Mouse (Mus musculus): Measurements from ENCODE around the gene Ccnd3. TPM values are rescaled to one million over a fixed set of nuclear protein-coding genes. Genes with fewer than 3 reads are reported as not detected.

The Ccnd3 gene
- polyA plus RNA-seq, 1 experiment from 2014 or later, result 180 TPM

- 92% methylated on average over 4 of the region's 4 CpGs for WGBS
- Histone ChIP-seq H3K9me3 (ENCODE audit: control insufficient read depth) (no peaks in the 10 kb centered on the region), H3K4me3 (ENCODE audit: low read depth, low read length) (no peak overlapping the region), H3K4me1 (replicated peaks; ENCODE audit: control insufficient read depth, insufficient read depth, low read length) (peaks cover 3% of the 10 kb centered on the region; the same call in 1 of the 2 replicates), H3K27ac (ENCODE audit: low read depth, low read length) (no peak overlapping the region), H3K4me2 (replicated peaks; ENCODE audit: low read depth) (no peak overlapping the region), H3K9ac (ENCODE audit: low read depth, low read length) (no peak overlapping the region), H3K36me3 (ENCODE audit: control insufficient read depth, insufficient read depth) (no peaks in the 10 kb centered on the region), H3K27me3 (replicated peaks; ENCODE audit: control insufficient read depth, insufficient read depth, low read length) (no peaks in the 10 kb centered on the region)
- TF ChIP-seq CTCF (IDR thresholded peaks at IDR 0.05; ENCODE audit: low read depth), result no peak
- no peak for ATAC-seq
These were observed 34.3 kb downstream of the Ccnd3 start for GRCm38 (mm10) chr17:47539128-47539527.

GRCm38 (mm10) chr17:47542061-47542460, 37.2 kb downstream of the Ccnd3 start:
- 59% methylated on average over 5 of the region's 5 CpGs for WGBS
- H3K27me3 ChIP-seq (replicated peaks; ENCODE audit: control insufficient read depth, insufficient read depth, low read length), result no peaks in the 10 kb centered on the region
- H3K27ac ChIP-seq (ENCODE audit: low read depth, low read length), result no peak overlapping the region
- no peaks in the 10 kb centered on the region for H3K4me1 ChIP-seq (replicated peaks; ENCODE audit: control insufficient read depth, insufficient read depth, low read length)
- no peak; the same call in 1 of the 2 replicates for ATAC-seq
- no peak for TF ChIP-seq CTCF (IDR thresholded peaks at IDR 0.05; ENCODE audit: low read depth)
- H3K9me3 ChIP-seq (ENCODE audit: control insufficient read depth), result no peaks in the 10 kb centered on the region
- no peak overlapping the region for H3K4me2 ChIP-seq (replicated peaks; ENCODE audit: low read depth)
- no peak overlapping the region for H3K9ac ChIP-seq (ENCODE audit: low read depth, low read length)
- no peak overlapping the region for H3K4me3 ChIP-seq (ENCODE audit: low read depth, low read length)
- no peaks in the 10 kb centered on the region for H3K36me3 ChIP-seq (ENCODE audit: control insufficient read depth, insufficient read depth)

GRCm38 (mm10) chr17:47543051-47543650, 38.3 kb downstream of the Ccnd3 start:
- no peaks in the 10 kb centered on the region for H3K27me3 ChIP-seq (replicated peaks; ENCODE audit: control insufficient read depth, insufficient read depth, low read length)
- no peaks in the 10 kb centered on the region for H3K36me3 ChIP-seq (ENCODE audit: control insufficient read depth, insufficient read depth)
- H3K27ac ChIP-seq (ENCODE audit: low read depth, low read length), result no peak overlapping the region
- H3K4me1 ChIP-seq (replicated peaks; ENCODE audit: control insufficient read depth, insufficient read depth, low read length), result no peaks in the 10 kb centered on the region
- no peak for TF ChIP-seq CTCF (IDR thresholded peaks at IDR 0.05; ENCODE audit: low read depth)
- 73% methylated on average over 7 of the region's 7 CpGs for WGBS
- ATAC-seq, result no peak
- no peak overlapping the region for H3K4me2 ChIP-seq (replicated peaks; ENCODE audit: low read depth)
- no peak overlapping the region for H3K9ac ChIP-seq (ENCODE audit: low read depth, low read length)
- no peak overlapping the region for H3K4me3 ChIP-seq (ENCODE audit: low read depth, low read length)
- H3K9me3 ChIP-seq (ENCODE audit: control insufficient read depth), result no peaks in the 10 kb centered on the region

GRCm38 (mm10) chr17:47545154-47545553, 40.3 kb downstream of the Ccnd3 start:
- H3K36me3 ChIP-seq (ENCODE audit: control insufficient read depth, insufficient read depth), result no peaks in the 10 kb centered on the region
- 86% methylated on average over 12 of the region's 12 CpGs for WGBS
- H3K27ac ChIP-seq (ENCODE audit: low read depth, low read length), result no peak overlapping the region
- no peak for ATAC-seq
- H3K9me3 ChIP-seq (ENCODE audit: control insufficient read depth), result no peaks in the 10 kb centered on the region
- H3K9ac ChIP-seq (ENCODE audit: low read depth, low read length), result no peak overlapping the region
- H3K27me3 ChIP-seq (replicated peaks; ENCODE audit: control insufficient read depth, insufficient read depth, low read length), result no peaks in the 10 kb centered on the region
- no peak for TF ChIP-seq CTCF (IDR thresholded peaks at IDR 0.05; ENCODE audit: low read depth)
- H3K4me1 ChIP-seq (replicated peaks; ENCODE audit: control insufficient read depth, insufficient read depth, low read length), result no peaks in the 10 kb centered on the region
- no peak overlapping the region for H3K4me2 ChIP-seq (replicated peaks; ENCODE audit: low read depth)
- no peak overlapping the region for H3K4me3 ChIP-seq (ENCODE audit: low read depth, low read length)

- TF ChIP-seq CTCF (IDR thresholded peaks at IDR 0.05; ENCODE audit: low read depth), result no peak
- H3K27ac ChIP-seq (ENCODE audit: low read depth, low read length), result peak overlapping the region; percentile 35; the same call in 1 of the 2 replicates
- H3K9me3 ChIP-seq (ENCODE audit: control insufficient read depth), result no peaks in the 10 kb centered on the region
- no peaks in the 10 kb centered on the region for H3K27me3 ChIP-seq (replicated peaks; ENCODE audit: control insufficient read depth, insufficient read depth, low read length)
- no peak for ATAC-seq
- H3K36me3 ChIP-seq (ENCODE audit: control insufficient read depth, insufficient read depth), result no peaks in the 10 kb centered on the region
- no peaks in the 10 kb centered on the region for H3K4me1 ChIP-seq (replicated peaks; ENCODE audit: control insufficient read depth, insufficient read depth, low read length)
- H3K9ac ChIP-seq (ENCODE audit: low read depth, low read length), result 0 out of 2 replicates have a peak overlapping the region, but pooled peaks have one; percentile 3
- 70% methylated on average over 17 of the region's 17 CpGs for WGBS
- peak overlapping the region; percentile 21; the same call in 1 of the 2 replicates for H3K4me2 ChIP-seq (replicated peaks; ENCODE audit: low read depth)
- H3K4me3 ChIP-seq (ENCODE audit: low read depth, low read length), result no peak overlapping the region
These were observed 41.0 kb downstream of the Ccnd3 start for GRCm38 (mm10) chr17:47545861-47546331.

- ATAC-seq, result no peak
- H3K9me3 ChIP-seq (ENCODE audit: control insufficient read depth), result no peaks in the 10 kb centered on the region
- no peak overlapping the region for H3K4me3 ChIP-seq (ENCODE audit: low read depth, low read length)
- no peak overlapping the region for H3K9ac ChIP-seq (ENCODE audit: low read depth, low read length)
- TF ChIP-seq CTCF (IDR thresholded peaks at IDR 0.05; ENCODE audit: low read depth), result no peak
- H3K36me3 ChIP-seq (ENCODE audit: control insufficient read depth, insufficient read depth), result no peaks in the 10 kb centered on the region
- H3K4me2 ChIP-seq (replicated peaks; ENCODE audit: low read depth), result no peak overlapping the region
- H3K27me3 ChIP-seq (replicated peaks; ENCODE audit: control insufficient read depth, insufficient read depth, low read length), result no peaks in the 10 kb centered on the region
- H3K27ac ChIP-seq (ENCODE audit: low read depth, low read length), result no peak overlapping the region
- no peaks in the 10 kb centered on the region for H3K4me1 ChIP-seq (replicated peaks; ENCODE audit: control insufficient read depth, insufficient read depth, low read length)
- 58% methylated on average over 7 of the region's 7 CpGs for WGBS
These were observed 46.2 kb downstream of the Ccnd3 start for GRCm38 (mm10) chr17:47551049-47551448.
